Mouse (Mus musculus): Measurements from ENCODE around the gene Kcnh6.
"Not testable (repeated sequence)": the region's sequence is repeated elsewhere in the genome, so short reads cannot be mapped to it uniquely, and the experiment has no call there.

DNA sequence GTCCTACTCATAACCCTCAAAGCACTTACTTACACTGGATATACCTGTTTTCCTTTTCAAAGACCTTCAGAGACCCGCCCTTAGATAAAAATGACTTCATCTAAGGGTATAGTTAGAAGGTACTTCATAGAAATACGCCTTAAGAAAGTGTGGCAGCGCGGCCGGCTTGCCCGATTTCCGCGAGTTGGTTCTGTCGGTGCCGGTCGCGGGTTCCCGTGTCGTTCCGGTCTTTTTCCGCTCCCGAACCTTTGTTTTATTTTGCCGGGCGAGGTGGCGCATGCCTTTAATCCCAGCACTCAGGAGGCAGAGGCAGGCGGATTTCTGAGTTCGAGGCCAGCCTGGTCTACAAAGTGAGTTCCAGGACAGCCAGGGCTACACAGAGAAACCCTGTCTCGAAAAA, 58.7 kb downstream of the Kcnh6 start:
- not testable (repeated sequence) for TF ChIP-seq CTCF (IDR thresholded peaks at IDR 0.05; ENCODE audit: low read depth, low read length); POLR2A (IDR thresholded peaks at IDR 0.05; ENCODE audit: extremely low read depth, insufficient read depth, low read length)

All from liver, adult 2 months (tissue).